Mouse (Mus musculus) thymus, adult 2 months (tissue): ENCODE measurements around the gene Ticrr.

Experiments
- CTCF ChIP-seq: fragments of 200-500 bp; IDR thresholded peaks from 2 replicates; pipeline ENCODE4 v1.5.1; 2012; ENCODE audit warnings: mild to moderate bottlenecking, control low read depth, low read length, moderate library complexity, borderline replicate concordance; ENCODE audit not compliant: control insufficient read depth, poor library complexity, insufficient read depth; ENCODE audit errors: extremely low read depth
- POLR2A ChIP-seq: fragments of 200-500 bp; IDR thresholded peaks from 2 replicates; pipeline ENCODE4 v1.6.1; 2012; ENCODE audit warnings: mild to moderate bottlenecking, low read length, control low read depth, moderate library complexity; ENCODE audit not compliant: control insufficient read depth, poor library complexity, insufficient read depth; ENCODE audit errors: extremely low read depth

DNA sequence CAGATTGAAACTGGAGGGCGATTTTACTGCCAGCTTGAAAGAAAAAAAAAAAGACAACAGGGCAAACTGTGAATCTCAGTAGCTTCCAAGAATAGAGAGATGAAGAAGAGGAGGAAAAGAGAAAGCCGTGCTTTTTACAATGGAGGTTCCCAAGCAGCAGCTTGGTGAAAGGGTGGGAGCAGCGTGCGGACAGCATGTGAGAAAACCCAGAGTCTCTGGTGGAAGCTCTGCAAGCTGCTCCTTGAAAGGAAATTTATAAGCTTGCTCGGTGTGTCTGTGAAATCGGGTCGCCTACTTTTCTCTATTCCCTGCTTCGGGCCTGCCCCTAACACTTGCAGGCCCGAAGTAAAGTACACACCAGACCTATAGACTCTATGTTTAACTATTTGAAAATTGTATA, 84.1 kb downstream of the Ticrr start:
- TF ChIP-seq CTCF (no peak), POLR2A (no peak)
